Mouse (Mus musculus) retina, embryonic 14.5 days (tissue): ENCODE data around the gene Usp16.

Source experiments
- DNase-seq: peaks from one replicate; pipeline ENCODE4 v3.0.0-alpha.2; 2015; ENCODE audit warnings: low spot score

The Usp16 gene

DNA sequence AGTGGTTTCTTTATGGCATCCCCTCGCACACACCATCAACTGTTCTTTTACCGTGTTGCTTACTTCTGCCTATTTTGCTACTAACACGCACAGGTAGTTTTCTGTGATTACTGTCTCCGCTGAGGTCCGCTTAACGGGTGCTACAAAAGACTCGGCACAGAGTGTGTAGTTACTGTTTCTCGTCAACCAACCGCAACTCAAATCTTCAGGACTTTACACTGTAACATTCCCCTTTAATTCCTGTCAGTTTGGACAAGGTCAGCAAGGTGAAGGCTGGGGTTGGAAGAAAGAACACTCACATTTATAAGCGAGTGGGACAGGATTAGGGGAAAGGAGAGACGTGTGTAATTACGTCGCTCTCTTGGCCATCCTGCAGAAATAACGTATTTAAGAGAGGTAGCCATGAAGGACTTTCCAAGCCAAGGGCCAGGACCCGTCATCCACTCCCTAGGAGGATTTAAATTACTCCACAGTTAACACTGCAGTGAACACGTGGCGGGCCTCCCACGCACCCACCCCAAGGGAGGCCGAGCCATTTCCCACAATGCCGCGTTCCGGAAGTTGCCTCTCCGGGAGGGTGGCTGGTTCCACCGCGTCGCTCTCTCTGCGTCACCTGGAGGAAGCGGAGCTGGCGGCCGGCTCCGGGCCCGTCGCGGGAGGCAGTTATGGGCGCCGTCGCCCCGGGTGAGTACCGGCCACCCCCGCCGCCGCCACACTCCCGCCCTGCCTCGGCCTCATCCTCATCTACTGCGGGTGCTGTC lies at the start of gene Usp16:
Gene Usp16, plus strand, starts transcription at position 285 of the 761 bp plus-strand sequence.
- peak; percentile 88 for DNase-seq

DNA sequence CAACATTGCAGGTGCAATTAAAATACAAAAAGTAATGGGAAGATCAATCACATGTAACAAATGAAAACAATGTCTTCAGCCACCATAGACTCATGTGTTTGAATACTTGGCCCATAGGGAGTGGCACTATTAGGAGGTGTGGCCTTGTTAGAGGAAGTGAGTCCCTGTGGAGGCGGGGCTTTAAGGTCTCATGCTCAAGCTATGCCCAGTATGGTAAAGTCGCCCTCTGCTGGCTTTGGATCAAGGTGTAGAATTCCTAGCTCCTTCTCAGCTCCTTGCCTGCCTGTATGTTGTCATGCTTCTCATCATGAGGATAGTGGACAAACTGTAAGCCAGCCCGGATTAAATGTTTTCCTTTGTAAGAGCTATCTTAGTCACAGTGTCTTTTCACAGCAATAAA lies 49.5 kb upstream of the Usp16 start:
- DNase-seq = no peak

DNA sequence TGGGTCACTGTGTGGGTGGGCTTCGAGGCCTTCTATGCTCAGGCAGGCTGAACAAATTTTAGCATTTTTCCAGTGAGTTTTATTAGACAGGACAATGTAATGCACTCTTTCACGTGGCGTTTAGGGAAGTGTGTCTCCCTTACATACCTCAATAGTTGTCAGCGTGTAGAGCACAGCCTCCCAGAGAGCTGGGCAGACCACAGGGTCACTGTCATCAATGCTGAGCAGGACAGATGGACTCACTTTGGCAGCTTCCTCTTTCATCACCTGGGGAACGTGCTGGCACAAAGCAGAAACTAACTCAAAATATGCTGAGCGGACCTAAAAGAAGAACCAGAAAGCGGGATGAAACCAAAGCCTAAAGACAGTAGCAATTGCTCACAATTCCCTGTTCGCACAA lies 33.8 kb upstream of the Usp16 start:
- no peak for DNase-seq

DNA sequence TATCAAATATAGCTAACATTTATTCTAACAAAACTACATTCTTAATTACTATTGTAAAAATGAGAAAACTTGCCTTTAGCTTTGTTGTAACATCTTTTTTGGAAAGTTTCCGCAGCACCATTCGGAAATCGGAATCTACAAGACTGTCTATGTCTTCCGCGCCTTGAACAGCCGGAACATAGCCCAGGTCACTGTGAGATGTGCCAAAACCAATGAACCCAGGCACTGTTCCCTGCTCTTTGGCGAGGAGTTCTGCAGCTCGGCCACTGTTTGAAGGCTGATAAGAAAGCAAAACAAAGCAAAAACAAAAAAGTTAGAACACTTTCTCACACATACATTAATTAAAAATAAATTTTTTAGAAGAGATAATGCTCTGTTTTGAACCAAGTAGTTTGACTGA lies 27.0 kb upstream of the Usp16 start:
- no peak for DNase-seq

DNA sequence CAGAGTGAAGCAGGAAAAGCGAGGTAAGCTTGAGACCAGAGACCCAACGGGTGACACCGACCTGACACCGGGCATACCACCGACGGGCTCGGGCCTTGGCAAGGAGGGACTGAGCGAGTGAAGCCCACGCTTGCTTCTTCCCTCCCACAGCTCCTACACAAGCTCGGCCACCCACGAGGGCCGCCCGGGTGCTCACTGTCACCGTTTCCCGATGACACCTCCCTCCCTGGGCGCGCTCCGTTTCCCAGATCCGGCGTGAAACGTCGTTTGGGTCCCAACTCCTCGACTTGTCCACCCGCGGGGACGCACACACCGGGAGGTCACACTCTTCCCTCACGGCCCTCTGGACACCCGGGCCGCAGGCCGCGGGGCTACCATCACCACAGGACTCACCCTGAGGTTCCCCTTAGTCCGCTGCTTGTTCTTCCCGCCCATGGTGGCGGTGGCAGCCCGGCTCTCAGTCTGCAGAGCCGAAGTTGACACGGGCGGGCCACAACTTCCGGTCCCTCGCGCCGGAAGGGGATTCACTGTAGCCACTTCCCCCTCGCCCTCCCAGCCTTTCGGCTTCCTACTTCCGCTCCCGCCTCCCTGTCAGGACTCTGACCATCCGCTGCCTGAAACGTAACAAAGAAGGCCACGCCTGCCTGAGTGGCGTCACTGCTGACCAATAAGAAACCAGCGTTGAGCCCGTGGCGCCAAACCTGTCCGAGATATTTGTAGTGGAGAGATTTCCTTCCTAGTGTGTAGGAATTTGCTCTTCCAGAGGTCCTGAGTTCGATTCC lies 22.3 kb upstream of the Usp16 start, which contains the start of gene Ltn1:
Gene Ltn1, minus strand, starts transcription at position 580 of the 782 bp plus-strand sequence.
- DNase-seq = peak; percentile 99

DNA sequence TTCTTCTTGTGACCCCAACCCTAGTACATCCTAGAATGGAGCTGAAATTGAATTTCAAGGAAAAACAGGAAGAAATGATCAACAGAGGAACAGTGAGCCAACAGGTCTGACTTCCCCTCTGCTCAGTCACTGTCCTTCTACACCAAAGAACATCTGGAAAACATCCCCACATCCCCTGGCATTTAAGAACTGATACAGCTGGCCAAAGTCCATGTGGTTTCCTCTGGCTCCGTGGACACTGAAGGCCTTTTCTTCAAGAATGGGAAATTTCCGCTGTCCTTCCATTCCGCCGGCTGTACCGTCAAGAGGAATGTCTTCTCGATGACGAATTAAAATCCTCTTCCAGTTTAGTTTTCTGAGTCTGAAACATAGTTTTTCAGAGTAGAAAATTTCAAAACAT lies 20.2 kb upstream of the Usp16 start:
- no peak for DNase-seq

DNA sequence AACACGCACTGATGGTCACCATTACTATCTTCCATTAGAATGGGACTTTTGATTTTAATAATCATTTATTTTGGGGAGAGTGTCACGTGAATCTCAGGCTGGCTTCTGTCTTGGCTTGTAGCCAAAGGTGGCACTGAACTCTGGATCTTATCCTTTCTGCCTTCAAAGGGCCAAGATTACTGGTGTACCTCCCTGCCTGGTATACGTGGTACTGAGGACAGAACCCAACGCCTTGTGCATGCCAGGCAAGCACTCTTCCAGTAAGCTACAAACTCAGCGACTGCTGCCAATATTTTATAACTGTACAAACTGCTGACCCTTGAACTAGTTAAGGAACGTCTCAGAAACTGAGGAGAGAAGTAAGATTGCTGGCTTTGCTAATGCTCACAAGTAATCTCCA lies 19.6 kb upstream of the Usp16 start:
- no peak for DNase-seq

DNA sequence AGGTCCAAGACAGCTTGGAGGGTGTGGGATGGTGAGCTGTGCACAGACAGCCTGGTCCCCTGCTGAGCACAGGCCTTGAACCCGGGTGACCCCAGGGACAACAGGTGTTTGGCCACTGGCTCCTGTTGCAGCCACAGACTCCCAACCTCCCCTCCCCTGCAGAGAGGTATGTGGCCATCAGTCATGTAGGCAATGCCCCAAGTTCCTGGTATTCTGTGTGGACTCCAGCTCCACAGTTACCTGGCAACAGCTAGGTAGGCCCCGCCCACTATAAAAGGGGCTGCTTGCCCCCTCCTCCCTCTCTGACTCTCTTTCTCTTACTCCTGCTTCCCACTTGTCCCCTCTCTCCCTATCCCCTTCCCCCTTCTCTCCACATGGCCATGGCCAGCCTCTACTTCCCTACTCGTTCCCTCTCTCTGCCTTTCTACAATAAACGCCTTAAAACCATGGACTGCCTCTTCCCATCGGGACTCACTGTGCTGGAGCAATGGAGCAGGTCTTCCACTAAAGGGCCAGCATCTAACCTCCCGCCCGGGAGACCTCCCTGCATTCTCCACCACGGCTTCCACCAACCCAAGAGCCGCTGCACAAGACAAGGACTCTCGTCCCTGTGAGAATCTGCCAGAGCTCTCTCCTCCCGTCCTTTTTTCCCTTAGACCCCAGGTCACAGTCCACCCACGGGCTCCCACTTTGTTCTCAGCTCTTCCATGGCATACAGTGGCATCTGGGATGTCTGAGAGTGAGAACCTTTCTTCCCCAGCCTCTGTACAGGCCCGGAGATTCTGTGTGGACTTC lies 18.9 kb upstream of the Usp16 start:
- DNase-seq = no peak

DNA sequence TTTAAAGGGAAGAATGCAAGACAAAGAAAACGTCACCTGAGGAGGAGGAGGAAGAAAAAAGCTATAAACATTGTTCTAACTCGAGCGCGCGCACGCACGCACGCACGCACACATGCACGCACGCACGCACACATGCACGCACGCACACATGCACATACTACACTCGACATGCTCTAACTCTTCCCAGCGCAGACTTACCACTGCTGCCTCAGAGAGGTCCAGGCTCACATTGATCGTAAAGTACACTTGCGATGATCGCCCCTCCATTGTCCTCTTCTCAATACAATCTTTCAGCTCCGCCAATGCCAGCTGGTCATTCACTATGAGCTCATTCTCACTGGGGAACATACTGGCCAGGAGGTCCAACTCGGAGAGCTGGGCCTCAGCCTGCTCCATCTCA lies 17.4 kb upstream of the Usp16 start:
- DNase-seq = no peak

DNA sequence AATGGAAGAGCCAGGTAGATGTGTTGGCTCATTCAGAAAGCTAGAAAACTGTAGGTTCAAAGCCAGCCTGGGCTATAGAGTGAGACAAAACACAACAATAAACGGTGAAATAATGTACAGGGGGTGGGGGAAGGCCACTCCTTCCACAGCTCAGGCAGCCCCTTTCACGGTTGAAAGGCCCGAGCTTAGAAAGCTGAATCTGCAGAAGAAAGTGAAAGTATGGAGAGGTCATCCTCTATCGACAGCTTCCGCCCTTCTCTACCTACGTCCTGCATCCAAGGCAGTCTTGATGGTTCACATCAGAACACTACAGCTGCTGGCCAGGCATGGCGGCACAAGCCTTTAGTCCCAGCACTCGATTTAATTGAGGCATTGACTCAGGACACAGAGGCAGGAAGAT lies 15.8 kb upstream of the Usp16 start:
- no peak for DNase-seq

DNA sequence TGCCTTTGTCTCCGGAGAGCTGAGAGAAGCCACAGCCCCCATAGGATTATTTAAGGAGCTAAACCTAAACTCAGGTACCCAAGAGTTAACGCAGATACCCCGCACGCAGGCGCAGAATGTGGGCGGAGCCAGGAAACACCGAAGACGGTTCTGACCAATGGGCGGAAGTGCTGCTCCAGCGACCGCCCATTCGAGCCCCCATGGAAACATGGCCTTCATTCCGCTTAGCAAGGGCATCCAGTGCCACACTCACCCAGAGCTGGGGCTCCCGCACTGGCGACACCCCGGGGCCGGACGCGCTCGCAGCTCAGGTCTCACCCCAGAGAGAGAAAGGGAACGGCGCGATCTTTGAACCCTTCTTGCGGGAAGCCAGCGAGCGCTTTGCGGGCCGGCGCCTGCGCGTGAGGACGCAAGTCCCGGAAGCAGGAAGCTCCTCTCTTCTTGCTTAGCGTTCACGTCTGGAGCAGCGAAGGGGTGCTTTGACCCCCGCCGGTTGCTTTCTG lies 14.3 kb upstream of the Usp16 start, which contains the start of gene Rwdd2b:
Gene Rwdd2b, minus strand, starts transcription at position 390 of the 503 bp plus-strand sequence.
- DNase-seq = peak; percentile 89

DNA sequence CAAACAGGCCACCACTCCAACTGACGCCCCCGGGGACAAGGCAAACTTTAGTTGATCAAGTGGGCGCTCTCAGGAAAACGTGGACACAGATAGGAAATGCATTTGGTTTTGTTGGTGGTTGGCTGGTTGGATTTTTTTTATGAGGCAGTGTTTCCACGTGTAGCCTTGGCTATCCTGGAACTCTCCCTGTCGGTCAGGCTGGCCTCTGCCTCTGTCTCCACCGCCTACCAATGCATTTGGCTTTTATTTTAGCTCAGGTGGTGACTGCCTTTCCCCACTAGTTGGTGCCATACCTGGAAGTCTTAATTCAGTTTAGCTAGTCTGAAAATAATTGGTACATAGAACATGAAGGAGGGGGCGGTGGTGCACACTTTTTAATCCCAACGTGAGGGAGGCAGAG lies 13.4 kb upstream of the Usp16 start:
- DNase-seq = peak; percentile 22

DNA sequence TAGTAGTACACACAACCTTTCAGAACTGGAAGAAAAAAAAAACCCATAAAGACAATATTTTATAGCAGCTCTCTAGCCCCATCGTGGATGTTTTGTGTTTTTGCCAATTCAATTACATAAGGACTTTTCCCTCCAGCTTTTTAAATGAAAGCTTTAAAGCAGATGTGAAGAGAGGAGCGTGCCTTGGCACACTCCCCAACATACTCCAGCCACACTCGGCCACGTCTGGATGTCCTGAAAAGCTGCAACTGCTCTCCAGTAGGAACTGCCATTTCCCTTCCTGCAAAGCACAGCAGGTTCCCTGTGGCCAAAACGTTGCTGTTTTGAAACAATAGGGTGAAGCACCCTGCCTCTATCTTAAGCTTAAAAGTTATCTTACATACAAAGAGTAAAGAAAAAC lies 12.2 kb upstream of the Usp16 start:
- no peak for DNase-seq

DNA sequence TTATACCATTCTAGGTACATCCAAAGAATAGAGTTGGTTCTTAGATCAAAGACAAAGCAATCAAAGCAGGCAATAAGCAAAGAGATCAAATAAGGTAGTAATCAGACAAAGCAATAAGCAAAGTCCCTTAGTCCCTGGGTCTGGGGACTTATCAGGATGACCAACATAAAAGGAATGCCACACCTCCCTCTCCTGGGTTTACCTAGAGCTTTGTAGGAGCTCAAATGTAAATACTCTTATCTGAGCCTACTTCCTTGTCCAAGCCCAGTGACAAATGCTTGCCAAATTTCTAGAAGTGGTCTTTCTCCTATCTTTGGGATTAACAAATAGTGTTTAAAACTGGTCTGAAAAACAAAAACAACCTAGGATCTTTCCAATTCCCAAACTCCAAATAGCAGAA lies 11.3 kb upstream of the Usp16 start:
- DNase-seq = no peak

DNA sequence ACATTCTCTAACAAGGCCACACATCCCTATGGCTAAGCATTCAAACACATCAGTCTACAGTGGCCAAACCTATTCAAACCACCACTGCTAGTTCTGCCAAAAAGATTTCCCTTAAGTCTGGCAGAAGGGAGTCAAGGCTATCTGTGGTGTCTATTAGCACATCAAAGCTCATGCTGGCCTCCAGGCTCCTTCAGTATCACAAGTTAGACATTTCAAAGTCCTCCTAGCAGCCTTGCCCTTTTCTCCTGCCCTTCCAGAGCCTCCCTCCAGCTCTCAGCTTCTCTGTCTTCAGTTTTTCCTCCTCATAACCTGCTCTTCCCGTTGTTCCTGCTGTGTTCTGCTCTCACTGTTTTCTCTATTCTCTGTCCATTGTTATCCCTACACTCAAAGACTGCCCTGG lies 10.4 kb upstream of the Usp16 start:
- no peak for DNase-seq

DNA sequence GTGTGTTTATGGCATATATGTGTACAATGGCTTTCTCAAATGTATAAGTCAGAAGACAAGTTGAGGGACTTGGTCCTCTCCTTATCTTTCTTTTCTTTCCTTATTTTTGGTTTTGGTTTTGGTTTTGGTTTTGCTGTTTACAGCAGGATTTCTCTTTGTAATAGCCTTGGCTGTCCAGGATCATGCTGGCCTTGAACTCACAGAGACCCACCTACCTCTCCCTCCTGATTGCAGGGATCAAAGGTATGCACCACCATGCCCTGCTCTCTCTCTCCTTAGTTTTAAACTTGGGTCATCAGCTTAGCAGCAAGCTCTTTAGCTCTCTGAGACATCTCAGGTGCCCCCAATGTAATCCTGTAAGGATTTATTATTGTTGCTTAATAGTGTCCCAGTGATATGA lies 9.4 kb upstream of the Usp16 start:
- no peak for DNase-seq

DNA sequence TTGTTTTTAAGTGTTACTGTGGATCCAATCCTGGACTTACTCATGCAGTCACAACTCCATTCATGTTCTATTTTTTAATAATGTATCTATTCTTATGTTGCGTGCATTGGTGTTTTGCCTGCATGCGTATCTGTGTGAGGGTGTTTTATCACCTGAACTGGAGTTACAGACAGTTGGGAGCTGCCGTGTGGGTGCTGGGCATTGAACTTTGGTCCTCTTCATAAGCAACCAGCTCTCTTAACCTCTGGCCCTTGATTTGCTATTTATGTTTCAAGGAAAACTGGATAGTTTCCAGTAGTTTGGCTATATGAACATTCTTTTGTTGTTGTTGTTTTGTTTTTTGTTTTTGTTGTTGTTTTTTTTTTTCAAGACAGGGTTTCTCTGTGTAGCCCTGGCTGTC lies 9.0 kb upstream of the Usp16 start:
- DNase-seq = no peak

DNA sequence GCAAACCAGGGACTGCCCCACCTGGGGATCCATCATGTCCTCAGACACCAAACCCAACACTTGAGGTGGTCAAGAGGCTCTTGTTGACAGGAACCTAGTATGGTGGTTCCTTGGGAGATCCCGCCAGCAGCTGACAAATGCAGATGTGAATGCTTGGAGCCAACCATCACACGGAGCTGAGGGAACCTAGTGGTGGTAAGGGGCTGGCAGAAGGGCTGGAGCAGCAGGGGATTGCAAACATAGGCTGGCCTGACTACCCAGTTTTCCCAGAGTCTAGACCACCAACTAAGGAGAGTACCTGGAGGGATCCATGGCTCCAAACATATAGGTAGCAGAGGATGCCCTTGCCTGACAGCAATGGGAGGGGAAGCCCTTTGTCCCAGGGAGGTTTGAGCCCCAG lies 1.3 kb upstream of the Usp16 start:
- DNase-seq = no peak

DNA sequence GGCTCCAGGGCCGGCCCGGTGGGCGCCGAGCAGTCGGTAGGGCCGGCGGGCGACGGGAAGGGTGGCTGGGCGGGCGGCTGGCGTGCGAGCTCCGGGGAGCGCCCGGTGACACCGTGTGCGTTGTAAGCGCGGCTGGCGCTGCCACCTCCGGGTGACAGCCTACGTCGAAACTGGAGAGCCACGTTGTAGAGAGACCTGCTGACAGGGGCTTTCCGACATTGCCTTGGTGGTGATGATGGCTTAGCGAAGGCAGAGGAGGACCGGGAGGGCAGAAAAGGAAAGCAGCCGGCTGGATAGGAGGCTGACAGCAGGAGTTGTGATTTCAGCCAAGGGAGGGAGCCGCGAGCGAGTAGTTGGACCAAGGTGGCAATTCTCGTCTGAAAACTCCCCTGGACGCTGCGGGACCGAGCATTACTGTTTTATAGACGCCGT lies 693 bp downstream of the Usp16 start:
- DNase-seq = peak; percentile 41

DNA sequence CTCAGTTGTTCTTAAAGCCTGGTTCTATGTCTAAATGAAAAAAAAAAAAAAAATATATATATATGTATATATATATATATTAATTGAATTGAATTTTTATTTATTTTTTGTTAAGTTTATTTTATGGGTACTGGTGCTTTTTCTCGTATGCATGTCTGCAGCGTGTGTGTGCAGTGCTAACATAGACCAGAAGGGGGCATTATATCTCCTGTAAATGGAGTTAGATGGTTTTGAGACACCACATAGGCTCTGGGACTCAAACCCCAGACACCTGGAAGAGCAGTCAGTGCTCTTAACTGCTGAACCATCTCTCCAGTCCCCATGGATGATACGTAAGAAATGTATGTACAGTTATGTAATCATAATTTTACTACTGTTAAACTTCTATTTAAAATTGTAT lies 4.2 kb downstream of the Usp16 start:
- DNase-seq = no peak

DNA sequence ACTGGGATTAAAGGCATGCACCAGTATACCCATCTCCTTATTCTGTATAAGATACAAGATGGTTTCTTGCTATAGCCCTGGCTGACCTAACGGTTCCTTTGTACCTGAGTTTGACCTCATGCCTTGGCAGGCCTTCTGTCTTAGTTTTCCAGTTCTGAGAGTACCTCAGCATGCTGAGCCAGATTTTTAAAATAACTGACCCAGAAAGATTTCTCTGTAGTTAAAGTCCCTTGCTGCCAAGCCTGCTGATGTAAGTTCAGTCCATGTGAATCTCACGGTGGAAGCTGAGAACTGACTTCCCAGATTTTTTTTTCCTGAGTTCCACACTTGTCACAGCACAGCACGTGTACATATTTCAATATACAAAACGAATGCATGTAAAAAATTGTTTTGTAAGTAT lies 16.1 kb downstream of the Usp16 start:
- no peak for DNase-seq

DNA sequence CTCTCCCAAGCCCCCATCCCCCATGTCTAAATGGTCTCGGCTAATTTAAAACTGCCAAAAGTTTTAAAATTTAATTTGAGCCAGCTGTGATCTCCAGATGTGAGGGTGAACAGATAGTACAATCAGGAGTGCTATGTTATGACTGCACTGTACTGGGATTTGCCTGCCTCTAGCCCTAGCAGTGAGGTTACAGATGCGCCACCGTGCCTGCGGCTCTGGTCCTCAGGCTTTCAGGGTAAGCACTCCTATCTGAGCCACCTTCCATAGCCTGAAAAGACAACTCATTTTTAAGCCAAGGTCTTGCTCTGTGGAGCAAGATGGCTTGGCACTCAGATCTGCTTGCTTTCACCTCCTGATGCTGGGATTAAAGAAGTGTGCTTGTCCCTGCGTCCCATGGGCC lies 29.9 kb downstream of the Usp16 start:
- no peak for DNase-seq
